Mouse (Mus musculus) adrenal gland, adult (tissue): ENCODE data around the gene Csrnp3.

Experiments used
- DNase-seq, 2 experiments: peaks; one replicate each; pipeline ENCODE4 v3.0.0; 2022 to 2023; ENCODE audit warnings: low spot score in 1 of 2; ENCODE audit not compliant: inconsistent age in 2 of 2

Csrnp3 gene

DNA sequence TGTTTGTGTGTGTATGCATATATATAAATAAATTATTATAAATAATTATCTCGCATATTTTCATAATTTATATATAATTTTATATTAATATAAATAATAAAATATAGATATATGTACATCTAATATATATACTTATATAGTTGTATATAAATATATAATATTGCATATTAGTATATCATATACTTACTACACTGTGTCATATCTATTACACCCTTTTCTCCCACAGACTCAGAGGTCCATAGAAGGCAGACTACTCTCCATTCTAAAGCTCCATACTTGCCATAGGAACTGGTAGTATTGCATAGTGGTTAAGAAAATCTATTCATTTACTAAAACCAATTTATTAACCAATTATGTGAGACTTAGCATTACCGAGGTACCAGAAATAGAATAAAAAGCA lies 164.1 kb downstream of the Csrnp3 start:
- no peak for DNase-seq

DNA sequence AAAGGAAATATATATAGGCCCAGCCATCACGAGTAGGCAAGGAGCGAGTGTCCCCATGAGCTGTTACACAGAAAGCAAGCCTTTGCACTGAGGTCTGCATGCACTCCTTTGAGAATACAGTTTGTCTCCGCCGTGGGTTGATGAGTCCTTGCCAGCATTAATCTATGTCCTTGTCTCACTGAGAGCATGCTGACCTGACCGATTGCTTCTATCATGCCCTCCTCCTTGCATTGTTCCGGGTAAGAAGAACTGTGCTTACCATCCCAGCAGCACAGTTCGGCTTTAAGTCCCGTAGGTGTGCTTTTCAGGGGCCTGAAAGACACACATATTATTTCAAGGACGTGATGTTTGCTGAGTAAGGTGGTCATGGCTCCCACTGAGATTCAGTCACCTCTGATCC lies 173.1 kb downstream of the Csrnp3 start:
- no peak for DNase-seq

DNA sequence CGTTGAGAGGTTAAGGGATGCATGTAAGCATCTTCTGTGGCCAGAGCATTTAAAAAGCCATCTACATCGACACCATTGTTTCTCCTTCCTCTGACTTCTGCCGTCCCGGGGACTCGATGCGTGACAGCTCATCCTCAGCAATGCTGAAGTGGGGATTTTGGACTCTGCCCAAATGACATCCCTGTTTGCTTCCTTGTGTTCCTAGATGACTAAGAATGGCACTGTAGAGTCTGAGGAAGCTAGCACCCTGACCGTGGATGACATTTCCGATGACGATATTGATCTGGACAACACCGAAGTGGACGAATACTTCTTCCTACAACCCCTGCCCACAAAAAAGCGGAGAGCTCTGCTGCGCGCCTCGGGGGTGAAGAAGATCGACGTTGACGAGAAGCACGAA lies 173.7 kb downstream of the Csrnp3 start:
- no peak for DNase-seq

DNA sequence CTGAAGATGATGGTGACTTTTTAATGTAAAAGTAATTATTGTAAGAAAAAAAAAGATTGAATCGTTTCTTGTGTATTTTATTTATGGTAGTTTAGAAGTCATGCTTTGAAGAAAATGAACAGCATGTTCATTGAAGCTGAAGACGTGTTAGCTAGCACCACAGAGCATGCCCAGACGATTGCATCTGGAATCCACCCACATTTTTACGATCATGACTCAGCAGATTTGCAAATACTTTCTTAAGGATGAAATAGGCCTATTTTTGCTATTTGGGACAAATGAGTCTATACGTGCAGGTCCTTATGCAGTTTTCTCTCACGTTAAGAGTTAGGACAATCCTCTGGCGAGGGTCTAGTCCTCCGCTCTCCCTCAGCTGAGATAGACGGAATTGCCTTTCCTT lies 177.9 kb downstream of the Csrnp3 start:
- DNase-seq = no peak

DNA sequence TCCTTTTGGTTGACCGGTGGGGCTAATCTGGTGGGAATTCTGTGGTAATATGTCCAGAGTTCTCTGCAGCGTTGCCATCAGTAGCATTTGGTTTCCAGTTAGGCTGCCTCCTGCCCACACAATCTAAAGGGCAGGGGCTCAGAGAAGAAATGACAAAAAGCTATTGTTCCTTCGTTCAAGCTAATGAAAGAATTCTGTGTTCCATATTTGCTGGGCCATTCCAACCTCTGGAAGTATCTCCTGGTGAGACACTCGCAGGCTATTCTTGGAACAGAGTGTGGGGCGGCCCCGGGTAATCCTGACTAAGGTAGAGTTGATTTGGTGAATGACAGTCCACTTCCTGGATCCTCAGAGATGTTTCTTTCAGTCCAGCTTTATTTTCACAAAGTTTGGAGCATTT lies 179.3 kb downstream of the Csrnp3 start:
- DNase-seq = no peak

DNA sequence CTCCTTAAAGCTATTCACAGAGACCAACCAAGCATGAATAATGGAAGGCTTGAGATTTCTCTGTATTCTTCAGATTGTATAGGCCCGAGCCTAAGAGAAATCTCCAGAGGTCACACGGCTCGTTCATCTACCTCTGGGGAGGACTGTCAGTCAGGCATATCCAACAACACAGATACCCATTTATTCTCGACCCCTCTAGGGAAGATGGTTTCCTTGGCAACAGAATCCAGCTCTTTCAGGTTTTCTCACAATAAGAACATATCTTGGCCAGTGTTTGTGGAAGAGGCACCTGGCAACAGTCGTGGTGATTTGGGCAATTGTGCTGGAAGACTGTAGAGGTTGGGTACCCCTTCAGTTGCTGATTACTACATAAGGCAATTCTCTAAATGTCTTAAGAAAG lies 183.2 kb downstream of the Csrnp3 start:
- no peak for DNase-seq

DNA sequence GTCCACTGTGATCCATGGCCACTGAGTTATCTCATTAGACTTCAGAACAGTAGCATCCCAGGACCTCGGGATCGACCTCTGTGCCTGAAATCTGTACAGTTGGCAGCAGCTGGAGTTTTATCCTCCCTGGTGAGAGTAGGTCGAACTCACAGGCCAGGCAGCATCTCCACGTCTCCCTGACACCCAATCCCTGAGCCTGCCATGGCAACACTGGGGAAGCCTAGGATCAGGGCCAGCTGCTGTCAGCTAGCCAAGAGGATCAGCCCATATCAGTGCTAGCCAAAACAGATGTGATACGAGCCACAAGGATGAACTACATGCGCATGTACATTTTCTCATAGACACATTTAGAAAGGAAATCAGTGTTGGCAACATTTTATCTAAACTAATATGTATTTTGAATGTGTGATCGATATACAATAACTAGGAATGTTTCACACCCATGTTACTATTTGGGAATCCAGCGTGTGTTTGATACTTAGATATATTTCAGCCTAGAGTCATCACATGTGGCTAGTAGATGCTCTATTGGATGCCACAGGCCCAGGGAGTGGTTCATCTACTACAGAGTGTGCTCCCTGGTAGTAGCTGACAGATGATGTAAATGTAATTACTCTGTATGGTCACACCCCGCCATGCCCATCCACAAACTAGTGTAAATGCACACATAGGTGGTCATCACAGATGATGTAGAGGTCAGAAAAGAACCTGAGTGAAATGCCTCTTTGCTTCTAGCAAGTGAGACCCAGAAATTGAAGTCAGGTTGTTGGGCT lies 189.5 kb downstream of the Csrnp3 start:
- no peak for DNase-seq

DNA sequence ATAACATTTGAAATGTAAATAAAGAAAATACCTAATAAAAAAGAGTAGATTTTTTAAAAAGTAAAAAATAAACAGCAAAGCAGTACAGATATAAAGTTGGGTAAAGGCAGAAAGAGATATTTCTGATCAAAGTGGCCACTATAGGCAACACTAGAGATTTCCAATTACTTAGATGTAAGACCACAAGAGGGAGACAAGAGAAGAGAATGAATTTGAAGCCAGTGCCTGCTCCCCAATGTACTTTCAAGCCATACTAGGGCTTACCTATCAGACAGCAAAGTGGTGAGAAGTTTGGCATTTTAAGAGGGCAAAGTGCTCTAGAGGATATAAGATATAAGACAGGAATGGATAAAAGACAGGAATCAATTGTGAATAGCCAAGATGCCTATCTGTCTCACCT lies 195.0 kb downstream of the Csrnp3 start:
- DNase-seq = no peak

DNA sequence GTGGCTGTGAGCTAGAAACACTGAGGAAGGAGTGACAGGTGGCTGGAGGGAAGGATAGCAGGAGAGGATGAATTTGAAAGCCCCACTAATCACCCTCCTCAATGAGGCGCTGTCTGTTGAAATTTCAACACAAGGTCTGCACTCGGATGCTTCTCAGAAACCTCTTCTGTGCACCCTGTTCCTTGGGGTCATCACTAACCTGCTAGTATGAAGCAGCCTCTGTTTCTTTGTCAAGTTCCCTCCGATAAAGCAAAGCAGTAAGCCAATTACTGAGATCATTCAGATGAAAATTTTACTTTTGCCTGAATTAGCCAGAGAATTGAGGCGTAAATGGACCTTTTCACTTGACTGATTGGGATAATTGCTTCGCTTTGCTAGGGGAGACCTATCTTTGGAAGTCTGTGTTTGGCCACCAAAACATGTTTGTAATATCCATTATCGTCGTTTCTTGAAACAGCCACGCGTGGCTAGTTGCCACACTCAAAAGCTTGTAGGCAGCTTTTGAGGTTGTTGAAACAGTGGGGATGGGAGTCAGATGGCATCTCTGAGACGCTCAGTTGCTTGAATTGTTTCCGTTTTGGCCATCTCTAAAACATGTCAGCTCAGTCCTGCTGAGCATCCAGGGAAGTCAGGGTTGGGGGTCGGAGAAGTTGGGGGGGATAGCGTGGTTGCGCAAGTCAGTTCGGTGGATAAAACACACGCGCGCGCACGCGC lies 195.8 kb downstream of the Csrnp3 start:
- no peak for DNase-seq

DNA sequence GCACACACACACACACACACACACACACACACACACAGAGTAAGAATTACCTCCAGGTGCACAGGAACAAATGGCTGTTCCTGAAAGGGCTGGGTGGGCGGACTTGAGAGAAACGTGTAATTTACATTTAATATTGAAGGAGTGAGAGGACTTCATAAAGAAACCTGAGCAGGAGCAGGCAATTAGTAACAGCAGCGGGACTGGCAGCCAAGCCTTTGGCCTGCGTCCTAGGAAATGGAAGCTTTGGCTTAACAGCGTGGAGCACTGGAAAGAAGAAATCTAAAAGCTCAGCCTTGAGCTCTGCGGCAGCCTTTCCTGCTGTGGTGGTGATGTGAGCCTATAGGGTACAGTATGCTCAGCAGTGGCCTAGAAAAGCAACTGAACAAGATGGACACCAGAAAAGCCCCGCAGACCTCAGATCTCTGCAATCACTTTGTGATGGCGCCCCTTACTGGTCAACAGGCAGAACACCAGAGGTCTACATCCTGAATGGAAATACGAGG lies 196.4 kb downstream of the Csrnp3 start:
- DNase-seq = peak in 1 of 2 experiments; percentile 62

DNA sequence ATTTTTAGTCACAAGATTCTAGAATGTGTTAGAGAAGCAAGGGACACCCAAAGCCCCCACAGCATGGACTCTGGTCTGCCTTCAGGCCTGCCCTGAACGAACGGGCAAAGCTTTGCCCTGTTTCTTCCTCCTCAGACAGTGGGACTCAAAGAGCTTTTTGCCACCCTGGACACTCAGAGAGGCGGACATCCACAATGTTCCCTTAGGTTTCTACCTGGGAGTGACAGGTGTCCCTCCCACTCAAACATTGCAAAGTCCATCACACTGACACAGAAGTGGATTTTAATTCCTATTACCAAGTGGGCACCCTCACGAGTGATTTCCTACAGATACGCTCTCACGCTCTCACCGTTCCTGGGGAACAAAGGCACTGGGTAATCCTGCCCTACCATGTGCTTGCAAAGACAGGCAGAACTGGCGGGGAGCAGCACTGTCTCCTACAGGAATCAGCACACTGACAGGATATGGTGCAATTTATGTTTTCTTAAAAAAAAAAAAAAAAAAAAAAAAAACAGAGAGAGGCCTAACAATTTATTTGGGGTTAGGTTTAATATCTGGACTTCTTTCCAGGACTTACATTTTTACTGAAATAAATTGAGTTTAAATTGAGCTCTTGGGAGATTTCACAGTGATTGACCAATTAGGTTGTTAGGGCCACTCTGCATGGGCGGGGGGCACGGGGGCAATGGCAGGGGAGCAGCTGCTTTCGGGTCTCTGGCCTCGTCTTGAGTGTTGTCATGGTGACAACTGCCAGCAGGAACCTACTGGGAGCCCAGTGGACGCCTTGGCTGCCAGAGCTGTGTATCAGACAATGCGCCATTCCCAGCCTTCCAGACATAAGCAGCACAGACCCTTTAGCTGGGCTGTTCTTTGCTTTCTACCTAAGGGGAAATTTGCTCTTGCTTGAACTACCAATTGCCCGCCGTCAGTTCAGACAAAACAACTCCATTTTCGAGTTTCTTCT lies 198.2 kb downstream of the Csrnp3 start:
- DNase-seq = no peak

DNA sequence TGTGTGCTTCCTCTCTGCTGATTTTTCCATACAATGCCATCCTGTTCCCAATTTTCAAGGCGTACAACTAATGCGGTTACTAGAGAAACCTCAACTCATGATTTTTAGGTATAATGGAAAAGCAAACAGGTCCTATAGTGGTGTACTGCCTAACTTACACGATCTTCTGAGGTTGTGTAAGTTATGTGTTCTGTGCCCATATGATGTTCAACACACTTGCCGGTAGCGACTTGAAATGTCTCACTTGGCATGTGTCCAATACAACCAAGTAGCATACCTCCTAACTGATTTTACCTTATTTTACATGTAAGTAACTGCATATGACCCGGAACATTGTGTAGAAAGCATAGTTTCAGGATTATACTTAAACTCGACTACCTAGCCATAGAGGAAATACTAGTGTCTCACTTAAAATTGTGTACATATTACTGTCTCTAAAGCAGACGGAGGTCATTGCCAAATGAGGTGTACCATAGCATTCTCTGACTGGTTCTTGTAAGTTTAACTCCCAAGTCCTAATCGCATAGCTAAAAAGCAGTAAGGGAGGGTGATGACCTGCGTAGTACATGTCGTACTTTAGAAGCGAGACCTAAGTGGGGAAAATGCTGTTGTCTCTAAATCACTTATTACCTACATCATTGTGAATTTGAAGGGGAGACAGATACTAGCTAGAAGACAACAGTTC lies 199.0 kb downstream of the Csrnp3 start:
- DNase-seq = no peak

DNA sequence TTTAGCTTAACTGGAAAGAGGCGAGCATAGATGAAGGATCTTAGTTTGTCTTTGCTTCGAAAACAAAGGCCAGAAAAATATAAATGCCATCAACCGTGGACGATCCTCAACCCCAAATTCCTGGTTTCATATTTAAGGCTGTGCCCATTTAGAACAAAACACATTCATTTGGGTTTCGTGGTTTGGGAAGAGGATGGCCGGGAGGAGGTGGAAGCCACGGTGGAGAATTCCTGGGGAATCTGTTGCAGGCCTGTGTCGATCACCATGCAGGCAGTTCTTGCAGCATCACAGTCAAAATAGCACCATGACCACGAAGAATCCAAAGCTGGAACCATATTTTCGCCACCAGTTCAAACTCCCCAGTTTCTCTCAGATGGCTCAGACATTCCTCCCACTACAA lies 217.7 kb downstream of the Csrnp3 start:
- no peak for DNase-seq

DNA sequence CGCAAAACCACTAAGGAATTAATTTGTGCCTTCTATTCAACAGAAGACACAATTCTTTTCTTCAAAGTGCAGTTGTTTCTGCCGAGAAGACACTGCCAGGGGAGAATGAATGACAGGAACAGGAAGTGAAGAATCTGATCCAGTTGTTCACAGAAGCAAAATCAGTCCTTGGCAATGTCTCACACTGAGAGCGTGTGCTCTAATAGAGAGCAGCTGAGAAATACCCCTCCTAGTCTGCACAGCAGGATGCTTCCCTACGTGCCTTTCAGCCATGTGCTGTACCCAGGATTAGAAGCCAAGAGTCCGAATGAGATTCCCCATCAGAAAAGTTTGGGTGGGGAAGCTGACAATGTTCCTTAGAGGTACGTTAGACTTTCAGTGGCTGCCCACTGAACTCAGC lies 223.9 kb downstream of the Csrnp3 start:
- no peak for DNase-seq

DNA sequence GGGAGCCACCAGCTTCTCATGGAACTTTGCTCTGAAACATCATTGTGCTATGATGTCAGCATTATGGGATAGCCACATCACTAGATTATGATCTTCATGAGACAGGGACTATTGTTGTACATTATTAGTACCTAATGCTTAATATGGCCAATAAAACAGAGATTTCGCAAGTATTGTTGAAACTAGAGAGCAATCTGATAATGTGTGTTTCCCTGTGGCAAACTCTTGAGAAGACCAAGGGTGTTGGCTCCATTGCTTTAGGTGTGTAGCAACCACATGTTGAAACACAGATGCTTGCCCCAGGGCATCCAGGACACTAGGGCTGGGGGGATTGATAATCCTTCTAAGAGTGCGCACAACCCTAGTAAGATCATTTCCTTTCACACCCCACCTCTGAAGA lies 235.2 kb downstream of the Csrnp3 start:
- DNase-seq = no peak
